Mouse (Mus musculus): ENCODE measurements at regions not wholly inside any gene's neighbourhood (a gene's known extent, or its start where the extent isn't known, plus 50 kb on each side); places are given as distances from the start of the nearest gene placed in this dataset.

DNA sequence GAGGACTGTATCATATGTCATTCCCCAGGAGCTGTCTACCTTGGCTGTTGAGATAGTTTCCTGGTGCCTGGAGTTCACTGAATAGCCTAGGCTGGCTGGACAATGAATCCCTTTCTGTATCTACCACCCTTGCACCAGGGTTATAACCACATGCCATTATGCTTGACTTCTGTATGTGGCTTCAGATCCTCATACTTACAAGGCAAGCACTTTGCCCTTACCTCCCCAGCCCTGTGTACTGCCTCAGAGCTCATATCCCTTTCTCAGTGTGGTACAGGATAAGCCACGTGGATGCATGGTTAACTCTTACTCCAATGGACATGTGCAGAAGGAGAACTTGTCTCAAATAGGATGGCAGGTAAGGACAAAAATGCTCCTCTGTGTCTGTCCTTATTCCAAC is 291.3 kb upstream of the Klf4 start:
- TF ChIP-seq GATA1 (IDR thresholded peaks at IDR 0.05; ENCODE audit: borderline replicate concordance, low read length) (no peak), FLI1 (IDR thresholded peaks at IDR 0.05; ENCODE audit: low read length) (no peak)
